Mouse (Mus musculus) E14TG2a.4 (cell line): Measurements from ENCODE around the gene Fam189a1.

ENCODE experiments used
- CTCF ChIP-seq: conservative IDR thresholded peaks from 2 replicates; pipeline ENCODE4 v1.5.1; 2014; ENCODE audit warnings: low read length
- NANOG ChIP-seq: IDR thresholded peaks from 2 replicates; pipeline ENCODE4 v1.6.1; 2014; ENCODE audit warnings: borderline replicate concordance, low read length, mixed read lengths
- POU5F1 ChIP-seq: IDR thresholded peaks from 2 replicates; pipeline ENCODE4 v1.6.1; 2014; ENCODE audit warnings: low read length, borderline replicate concordance

GRCm38 (mm10) chr7:64916654-64917053 is 239.7 kb downstream of the Fam189a1 start:
- TF ChIP-seq CTCF (no peak), NANOG (no peak), POU5F1 (no peak)
